Mouse (Mus musculus) spleen, embryonic (tissue): ENCODE measurements at regions not wholly inside any gene's neighbourhood (a gene's known extent, or its start where the extent isn't known, plus 50 kb on each side); places are given as distances from the start of the nearest gene placed in this dataset.

Experiments
- CTCF ChIA-PET: fragments of 350-600 bp; sonication (Branson Sonifier 250); formaldehyde crosslinking; loops from one replicate; lab custom pipeline; 2022; lab: Charles Lee

DNA sequence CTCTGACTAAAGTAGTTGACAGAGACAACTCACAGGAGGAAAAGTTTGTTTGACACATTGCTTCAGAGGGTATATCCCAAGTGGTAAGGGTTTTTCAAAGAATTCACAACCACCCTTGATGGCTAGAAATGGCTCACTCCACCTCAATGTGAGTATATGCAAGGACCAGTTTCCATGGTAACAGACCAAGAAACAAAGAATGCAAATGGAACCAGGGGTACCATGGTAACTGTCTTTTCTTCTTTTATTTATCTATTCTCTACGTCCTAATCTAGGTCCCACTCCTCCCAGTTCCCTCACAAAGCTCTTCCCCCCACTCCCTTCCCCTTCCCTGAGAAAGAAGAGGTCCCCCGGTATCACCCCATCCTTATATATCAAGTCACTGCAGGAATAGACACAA, 57.5 kb downstream of the Ins1 start:
- CTCF ChIA-PET, result no interaction called here

- CTCF ChIA-PET, result no interaction called here
Measured at GRCm38 (mm10) chr19:52331398-52331797, 67.3 kb downstream of the Ins1 start.

GRCm38 (mm10) chr19:52355175-52355574, 91.1 kb downstream of the Ins1 start:
- CTCF ChIA-PET, result no interaction called here

DNA sequence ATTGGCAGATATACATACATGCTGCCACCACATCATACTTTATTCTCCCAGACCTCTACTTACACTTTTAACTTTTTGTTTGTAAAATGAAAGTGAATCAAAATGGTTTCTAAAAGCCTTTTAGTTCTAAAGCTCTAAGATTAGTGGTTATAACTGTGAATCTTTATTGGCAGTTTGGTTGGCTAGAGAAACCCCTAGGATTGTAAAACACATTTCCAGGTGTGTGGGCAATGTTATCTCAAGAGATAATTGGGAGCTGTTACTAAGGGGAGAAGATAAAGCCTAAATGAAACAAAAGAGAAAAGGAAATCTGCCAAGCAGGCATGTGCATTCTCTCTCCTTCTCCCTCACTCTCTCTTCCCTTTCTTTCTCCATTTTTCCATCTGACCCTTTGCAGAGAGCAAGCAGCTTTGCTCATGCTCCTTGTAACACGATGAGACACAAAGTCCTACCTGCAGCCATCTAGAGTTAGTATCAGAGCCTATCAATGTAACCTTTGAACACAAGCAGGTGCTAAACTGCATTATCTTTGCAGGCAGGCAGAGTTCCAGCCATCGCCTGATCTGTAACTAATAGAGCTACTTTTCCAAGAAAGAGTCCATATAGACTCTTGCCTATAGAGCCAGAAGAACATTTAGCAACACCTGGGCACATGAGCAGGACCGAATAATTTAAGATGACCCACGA, 110.9 kb downstream of the Ins1 start:
- CTCF ChIA-PET, result interaction anchor here (0.7 kb wide), 1 partner anchor 25 kb away, joined by 3 read pairs; no protein-coding TSS in a partner anchor

GRCm38 (mm10) chr19:52406653-52407052, 142.6 kb downstream of the Ins1 start:
- CTCF ChIA-PET, result no interaction called here

DNA sequence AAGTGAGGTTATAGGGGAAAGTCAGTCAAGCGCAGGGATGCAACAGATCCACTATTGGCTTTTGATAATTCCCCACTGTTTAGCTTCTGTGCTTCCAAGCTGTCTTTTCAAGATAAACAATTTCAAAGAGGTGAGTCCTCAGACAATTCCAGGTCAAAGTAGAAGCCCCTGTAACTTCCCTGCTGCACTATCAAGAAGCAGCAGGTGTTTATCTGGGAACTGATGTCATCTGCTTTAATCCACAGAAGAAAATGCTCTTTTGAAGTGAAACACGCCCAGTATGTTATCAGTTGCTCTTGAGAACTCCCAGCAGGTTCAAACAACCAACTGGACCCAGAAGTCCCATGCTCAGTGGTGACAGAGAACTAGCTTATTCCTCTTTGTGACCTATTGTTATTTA, 164.7 kb downstream of the Ins1 start:
- CTCF ChIA-PET, result no interaction called here

GRCm38 (mm10) chr19:52442523-52442922, 178.4 kb downstream of the Ins1 start:
- CTCF ChIA-PET, result no interaction called here

- CTCF ChIA-PET, result no interaction called here
Measured at GRCm38 (mm10) chr19:52448931-52449330, 184.8 kb downstream of the Ins1 start.

- CTCF ChIA-PET, result no interaction called here
Measured at GRCm38 (mm10) chr19:52449392-52449791, 185.3 kb downstream of the Ins1 start.
